Mouse (Mus musculus) forebrain, embryonic 13.5 days (tissue): ENCODE results near the gene Ufm1. TPM values are rescaled to one million over a fixed set of nuclear protein-coding genes. Genes with fewer than 3 reads are reported as not detected.

Experiments
- ATAC-seq: fragments of 200-750 bp; cut with Nextera tagmentation; 2 replicates; pipeline ENCODE4 v1.8.0; 2017
- H3K27ac ChIP-seq: fragments of 300-500 bp; sonication (generic); 2 replicates; pipeline ENCODE4 v1.5.1; 2015; ENCODE audit warnings: inconsistent platforms, mild to moderate bottlenecking, moderate library complexity
- H3K27me3 ChIP-seq: fragments of 300-500 bp; sonication (generic); 2 replicates; pipeline ENCODE4 v1.6.1; 2015; ENCODE audit warnings: mild to moderate bottlenecking, inconsistent platforms
- H3K36me3 ChIP-seq: fragments of 300-500 bp; sonication (generic); 2 replicates; pipeline ENCODE4 v1.6.1; 2015; ENCODE audit warnings: mild to moderate bottlenecking, inconsistent platforms; ENCODE audit not compliant: poor library complexity, severe bottlenecking
- H3K4me1 ChIP-seq: fragments of 300-500 bp; sonication (generic); 2 replicates; pipeline ENCODE4 v1.6.1; 2015; ENCODE audit warnings: inconsistent platforms
- H3K4me2 ChIP-seq: fragments of 300-500 bp; sonication (generic); 2 replicates; pipeline ENCODE4 v1.6.1; 2015; ENCODE audit warnings: inconsistent platforms, mild to moderate bottlenecking, moderate library complexity
- H3K4me3 ChIP-seq: fragments of 300-500 bp; sonication (generic); 2 replicates; pipeline ENCODE4 v1.5.1; 2015; ENCODE audit warnings: mild to moderate bottlenecking, inconsistent platforms
- H3K9ac ChIP-seq: fragments of 300-500 bp; sonication (generic); 2 replicates; pipeline ENCODE4 v1.6.1; 2015; ENCODE audit warnings: mild to moderate bottlenecking, inconsistent platforms
- H3K9me3 ChIP-seq: fragments of 300-500 bp; sonication (generic); replicated peaks from 2 replicates; pipeline ENCODE4 v1.6.1; 2016; ENCODE audit warnings: inconsistent platforms
- WGBS: fragments of 180-500 bp; shearing (Covaris S2); methylation state at CpG from one replicate; pipeline ENCODE4 v1.1.7; 2015; 5-methylcytosine and 5-hydroxymethylcytosine counted together
- polyA plus RNA-seq: library from polyadenylated mRNA; unstranded; fragments of >200 nt; fragmentation: Nextera tagmentation; extraction: Ambion mirVana; gene quantifications from 2 replicates; pipeline ENCODE4 v1.2.1, GENCODE M21; 2015

The Ufm1 gene
- 109 and 113 TPM in 2 replicates for polyA plus RNA-seq

DNA sequence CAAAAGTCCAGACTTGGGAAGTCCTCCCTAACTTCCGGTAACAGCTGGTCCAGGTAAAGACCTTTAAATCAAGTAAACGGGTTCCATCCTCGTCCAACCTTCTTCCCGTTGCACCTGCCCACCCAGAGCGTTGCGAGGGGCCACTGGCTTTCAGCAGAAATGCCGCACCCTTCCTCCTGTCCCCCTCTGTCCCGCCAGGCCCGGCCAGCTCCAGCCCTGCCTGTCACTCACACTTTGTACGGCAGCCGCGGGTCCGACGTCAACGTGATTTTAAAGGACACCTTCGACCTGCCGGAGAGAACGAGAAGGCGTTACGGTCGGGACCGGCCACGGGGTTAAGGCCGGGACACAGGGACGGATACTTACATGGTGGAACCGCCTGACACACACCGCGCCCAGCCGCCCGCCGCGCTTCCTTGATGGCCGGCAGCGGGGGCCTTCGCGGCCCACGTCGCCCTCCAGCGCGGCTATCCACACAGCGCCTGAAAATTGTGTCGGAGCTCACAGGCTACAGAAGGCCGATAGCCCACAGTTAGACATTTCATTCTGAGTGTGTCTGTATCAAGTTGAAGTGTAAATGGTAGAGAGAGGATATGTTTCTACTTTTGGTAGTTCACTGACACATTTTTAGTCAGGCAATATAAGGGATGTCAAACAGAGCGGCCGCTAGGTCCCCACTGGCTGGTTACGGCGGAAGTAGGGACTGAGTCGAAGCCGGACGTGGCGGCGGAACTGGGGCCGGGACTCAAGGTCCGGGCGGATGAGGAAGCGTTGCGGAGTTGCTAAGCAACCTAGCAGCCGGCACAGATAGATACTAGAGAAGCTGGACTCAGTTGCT, at the start of gene Ufm1:
Gene Ufm1, minus strand, starts transcription at position 448 of the 838 bp plus-strand sequence.
- H3K9me3 ChIP-seq: no peaks in the 10 kb centered on the region
- H3K27me3 ChIP-seq: no peaks in the 10 kb centered on the region
- peaks cover 11% of the 10 kb centered on the region for H3K4me1 ChIP-seq
- H3K9ac ChIP-seq: peak within 1 kb of the TSS; percentile 75
- peak; percentile 100 for ATAC-seq
- peak within 1 kb of the TSS; percentile 85 for H3K4me3 ChIP-seq
- peaks cover 30% of the 10 kb centered on the region for H3K36me3 ChIP-seq
- H3K27ac ChIP-seq: no peak within 1 kb of the TSS
- peak within 1 kb of the TSS; percentile 83 for H3K4me2 ChIP-seq
- under 1% methylated on average over 58 of the region's 58 CpGs for WGBS

DNA sequence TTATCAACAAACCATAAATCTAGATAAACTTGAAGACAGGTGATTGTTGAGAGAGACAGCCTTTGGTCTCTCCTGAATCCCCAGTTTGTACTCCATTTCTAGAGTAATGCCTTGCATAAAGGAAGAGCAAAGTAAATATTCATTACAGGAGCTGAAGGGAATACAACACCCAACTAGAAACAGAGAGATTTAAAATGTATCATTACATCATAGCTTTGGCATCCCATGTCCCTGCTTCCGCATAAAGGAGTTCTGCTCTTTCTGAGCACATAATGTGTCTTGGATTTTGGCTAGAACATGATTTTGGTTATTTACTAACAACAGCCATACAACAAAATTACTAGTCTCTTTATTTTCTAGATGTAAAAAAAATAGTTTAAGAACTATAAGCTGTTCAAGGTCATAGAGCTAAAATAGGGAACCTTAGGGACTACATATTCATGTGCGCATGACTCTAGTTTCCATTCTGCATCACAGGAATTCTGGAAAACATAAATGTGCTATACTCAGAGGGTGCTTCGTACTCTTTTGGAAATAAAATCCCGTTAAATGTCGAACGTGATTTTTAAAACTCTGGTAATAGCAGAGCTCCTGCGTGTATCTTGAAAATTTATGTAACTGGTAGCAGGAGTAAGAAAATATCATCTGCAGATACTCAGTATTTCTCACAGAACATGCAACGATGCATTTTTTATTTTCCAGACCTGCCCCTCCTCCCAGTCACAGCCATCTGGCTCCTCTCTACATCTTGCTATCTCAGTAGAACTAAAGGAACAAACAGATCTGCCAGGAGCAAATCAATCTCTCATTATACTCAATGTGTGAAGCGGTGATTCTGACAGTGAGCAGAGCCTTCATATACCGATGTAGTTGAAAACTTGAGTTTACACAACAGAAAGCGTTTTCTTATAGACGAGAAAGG, 27.2 kb upstream of the Ufm1 start:
- WGBS: 80% methylated on average over 12 of the region's 12 CpGs
- no peaks in the 10 kb centered on the region for H3K4me1 ChIP-seq
- no peaks in the 10 kb centered on the region for H3K9me3 ChIP-seq
- peak; percentile 73; the same call in 1 of the 2 replicates for ATAC-seq
- no peak overlapping the region for H3K27ac ChIP-seq
- no peak overlapping the region for H3K4me3 ChIP-seq
- H3K36me3 ChIP-seq: no peaks in the 10 kb centered on the region
- no peak overlapping the region for H3K4me2 ChIP-seq
- no peaks in the 10 kb centered on the region for H3K27me3 ChIP-seq
- no peak overlapping the region for H3K9ac ChIP-seq

- Histone ChIP-seq H3K36me3 (no peaks in the 10 kb centered on the region), H3K27ac (no peak overlapping the region), H3K9ac (no peak overlapping the region), H3K27me3 (0 out of 2 replicates have a peak, but pooled peaks cover 6% of the 10 kb centered on the region), H3K4me3 (no peak overlapping the region), H3K4me2 (no peak overlapping the region), H3K4me1 (peaks cover 8% of the 10 kb centered on the region; the same call in 1 of the 2 replicates), H3K9me3 (no peaks in the 10 kb centered on the region)
- WGBS: 90% methylated on average over 1 of the region's 1 CpGs
- ATAC-seq: no peak
These were observed 8.0 kb upstream of the Ufm1 start for GRCm38 (mm10) chr3:53871596-53871995.

DNA sequence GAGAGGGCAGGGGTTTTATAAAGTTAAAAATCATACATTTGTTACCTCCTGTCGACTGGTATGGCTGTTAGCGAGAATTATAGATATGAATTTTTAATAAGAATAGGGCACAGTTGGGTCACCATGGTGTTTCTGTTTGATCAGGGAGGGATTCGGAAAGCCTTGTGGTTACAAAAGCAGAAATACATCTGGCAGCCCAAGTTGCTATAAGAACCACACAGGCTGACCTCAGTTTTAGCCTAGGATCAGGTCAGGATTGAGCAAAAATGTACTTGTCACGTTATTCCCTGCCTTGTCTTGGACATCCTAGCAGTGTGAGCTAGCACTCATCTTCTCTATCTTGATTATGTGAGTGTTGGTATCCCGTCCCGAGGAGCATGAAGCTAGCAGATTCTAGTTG, 6.9 kb upstream of the Ufm1 start:
- Histone ChIP-seq H3K4me1 (peaks cover 8% of the 10 kb centered on the region; the same call in 1 of the 2 replicates), H3K36me3 (no peaks in the 10 kb centered on the region), H3K9me3 (no peaks in the 10 kb centered on the region), H3K4me2 (no peak overlapping the region), H3K27ac (no peak overlapping the region), H3K4me3 (no peak overlapping the region), H3K27me3 (0 out of 2 replicates have a peak, but pooled peaks cover 6% of the 10 kb centered on the region), H3K9ac (no peak overlapping the region)
- 80% methylated on average over 6 of the region's 6 CpGs for WGBS
- no peak for ATAC-seq

GRCm38 (mm10) chr3:53869263-53869662, 5.6 kb upstream of the Ufm1 start:
- WGBS: 0% methylated on average over 1 of the region's 1 CpGs
- peaks cover 8% of the 10 kb centered on the region; the same call in 1 of the 2 replicates for H3K4me1 ChIP-seq
- no peaks in the 10 kb centered on the region for H3K9me3 ChIP-seq
- H3K4me3 ChIP-seq: no peak overlapping the region
- H3K4me2 ChIP-seq: no peak overlapping the region
- no peaks in the 10 kb centered on the region for H3K36me3 ChIP-seq
- 0 out of 2 replicates have a peak, but pooled peaks cover 6% of the 10 kb centered on the region for H3K27me3 ChIP-seq
- ATAC-seq: peak; percentile 53; the same call in 1 of the 2 replicates
- no peak overlapping the region for H3K9ac ChIP-seq
- H3K27ac ChIP-seq: no peak overlapping the region; the same call in 1 of the 2 replicates

DNA sequence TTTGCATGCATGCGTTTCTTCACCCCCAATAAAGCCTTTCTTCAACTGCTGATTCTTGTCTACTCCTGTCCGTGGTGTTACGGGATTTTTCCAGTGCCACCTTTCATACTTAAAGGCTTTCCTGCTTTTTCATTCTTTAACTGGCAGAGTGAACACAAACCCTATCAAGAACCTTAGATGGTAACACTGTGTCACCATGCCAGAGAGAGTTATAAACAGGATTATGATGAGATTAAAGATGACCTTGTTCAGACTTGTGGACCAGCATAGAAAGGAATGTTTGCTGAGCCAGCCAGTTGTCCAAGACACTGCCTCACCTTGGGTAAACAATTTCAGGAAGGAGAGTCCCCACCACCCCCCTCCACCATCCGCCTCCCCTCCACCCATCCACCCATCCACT, 4.6 kb upstream of the Ufm1 start:
- Histone ChIP-seq H3K27me3 (0 out of 2 replicates have a peak, but pooled peaks cover 6% of the 10 kb centered on the region), H3K9ac (no peak overlapping the region), H3K9me3 (no peaks in the 10 kb centered on the region), H3K4me1 (peaks cover 8% of the 10 kb centered on the region; the same call in 1 of the 2 replicates), H3K4me3 (no peak overlapping the region), H3K4me2 (no peak overlapping the region), H3K36me3 (no peaks in the 10 kb centered on the region), H3K27ac (no peak overlapping the region)
- WGBS: 92% methylated on average over 3 of the region's 4 CpGs
- ATAC-seq: no peak

GRCm38 (mm10) chr3:53854831-53855230, 8.8 kb downstream of the Ufm1 start:
- H3K9me3 ChIP-seq: no peaks in the 10 kb centered on the region
- WGBS: 86% methylated on average over 3 of the region's 3 CpGs
- no peak overlapping the region for H3K4me3 ChIP-seq
- no peaks in the 10 kb centered on the region for H3K4me1 ChIP-seq
- H3K4me2 ChIP-seq: no peak overlapping the region
- no peaks in the 10 kb centered on the region for H3K27me3 ChIP-seq
- peaks cover 43% of the 10 kb centered on the region for H3K36me3 ChIP-seq
- no peak overlapping the region for H3K9ac ChIP-seq
- no peak overlapping the region for H3K27ac ChIP-seq
- no peak for ATAC-seq

DNA sequence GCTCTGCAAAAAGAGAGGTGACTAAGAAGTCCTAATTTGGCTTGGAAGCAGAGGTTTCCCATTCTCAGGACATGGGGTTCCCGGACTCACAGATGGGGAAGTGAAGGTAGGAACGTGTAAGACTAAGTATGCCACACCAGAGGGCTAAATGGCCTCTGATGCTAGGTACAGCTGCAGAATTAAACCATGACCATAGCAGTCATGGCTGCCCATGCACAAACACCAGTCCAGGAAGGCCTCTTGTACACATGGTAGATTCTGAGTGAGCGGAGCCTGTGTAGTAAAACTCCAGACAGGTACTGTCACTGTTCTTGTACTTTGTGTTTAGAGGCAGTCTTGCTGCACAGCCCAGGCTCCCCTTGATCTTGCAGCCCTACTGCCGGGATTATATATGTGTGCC, 9.4 kb downstream of the Ufm1 start:
- Histone ChIP-seq H3K27me3 (no peaks in the 10 kb centered on the region), H3K4me1 (no peaks in the 10 kb centered on the region), H3K27ac (no peak overlapping the region), H3K4me3 (no peak overlapping the region), H3K9ac (no peak overlapping the region), H3K9me3 (no peaks in the 10 kb centered on the region), H3K4me2 (no peak overlapping the region), H3K36me3 (peaks cover 37% of the 10 kb centered on the region)
- 87% methylated on average over 4 of the region's 4 CpGs for WGBS
- 0 out of 2 replicates have a peak, but pooled peaks have one; percentile 10 for ATAC-seq

GRCm38 (mm10) chr3:53848262-53848661, 15.4 kb downstream of the Ufm1 start:
- no peak overlapping the region for H3K27ac ChIP-seq
- WGBS: 84% methylated on average over 11 of the region's 11 CpGs
- no peak for ATAC-seq
- H3K4me2 ChIP-seq: no peak overlapping the region
- no peak overlapping the region for H3K4me3 ChIP-seq
- H3K36me3 ChIP-seq: no peaks in the 10 kb centered on the region
- no peaks in the 10 kb centered on the region for H3K9me3 ChIP-seq
- H3K4me1 ChIP-seq: peaks cover 3% of the 10 kb centered on the region; the same call in 1 of the 2 replicates
- no peaks in the 10 kb centered on the region for H3K27me3 ChIP-seq
- H3K9ac ChIP-seq: no peak overlapping the region

- H3K9ac ChIP-seq: no peak overlapping the region
- H3K4me3 ChIP-seq: no peak overlapping the region
- WGBS: 70% methylated on average over 4 of the region's 4 CpGs
- H3K27me3 ChIP-seq: no peaks in the 10 kb centered on the region
- no peak overlapping the region for H3K27ac ChIP-seq
- H3K4me2 ChIP-seq: no peak overlapping the region
- no peaks in the 10 kb centered on the region for H3K9me3 ChIP-seq
- no peak for ATAC-seq
- H3K4me1 ChIP-seq: peaks cover 3% of the 10 kb centered on the region; the same call in 1 of the 2 replicates
- no peaks in the 10 kb centered on the region for H3K36me3 ChIP-seq
These were observed 15.9 kb downstream of the Ufm1 start for GRCm38 (mm10) chr3:53847726-53848125.

- no peaks in the 10 kb centered on the region for H3K27me3 ChIP-seq
- ATAC-seq: no peak
- no peak overlapping the region for H3K9ac ChIP-seq
- H3K4me3 ChIP-seq: no peak overlapping the region
- WGBS: 69% methylated on average over 7 of the region's 7 CpGs
- no peaks in the 10 kb centered on the region for H3K36me3 ChIP-seq
- no peaks in the 10 kb centered on the region for H3K9me3 ChIP-seq
- no peak overlapping the region for H3K27ac ChIP-seq
- H3K4me2 ChIP-seq: no peak overlapping the region
- H3K4me1 ChIP-seq: peaks cover 3% of the 10 kb centered on the region; the same call in 1 of the 2 replicates
These were observed 17.3 kb downstream of the Ufm1 start for GRCm38 (mm10) chr3:53846206-53846928.
